Mouse (Mus musculus) inflammation-experienced regulatory T-cells (primary cell): ENCODE measurements around the gene Dpf1. TPM values are rescaled to one million over a fixed set of nuclear protein-coding genes. Genes with fewer than 3 reads are reported as not detected.

Experiments
- polyA plus RNA-seq, 2 experiments: library from polyadenylated mRNA; unstranded; fragments of 100-300 nt; shearing (Covaris generic); gene quantifications; one replicate each; pipeline ENCODE4 v1.2.1; 2017

The Dpf1 gene
- polyA plus RNA-seq = under 1 TPM in 1 of 2 experiments, not detected in 1; 0.06 TPM

DNA sequence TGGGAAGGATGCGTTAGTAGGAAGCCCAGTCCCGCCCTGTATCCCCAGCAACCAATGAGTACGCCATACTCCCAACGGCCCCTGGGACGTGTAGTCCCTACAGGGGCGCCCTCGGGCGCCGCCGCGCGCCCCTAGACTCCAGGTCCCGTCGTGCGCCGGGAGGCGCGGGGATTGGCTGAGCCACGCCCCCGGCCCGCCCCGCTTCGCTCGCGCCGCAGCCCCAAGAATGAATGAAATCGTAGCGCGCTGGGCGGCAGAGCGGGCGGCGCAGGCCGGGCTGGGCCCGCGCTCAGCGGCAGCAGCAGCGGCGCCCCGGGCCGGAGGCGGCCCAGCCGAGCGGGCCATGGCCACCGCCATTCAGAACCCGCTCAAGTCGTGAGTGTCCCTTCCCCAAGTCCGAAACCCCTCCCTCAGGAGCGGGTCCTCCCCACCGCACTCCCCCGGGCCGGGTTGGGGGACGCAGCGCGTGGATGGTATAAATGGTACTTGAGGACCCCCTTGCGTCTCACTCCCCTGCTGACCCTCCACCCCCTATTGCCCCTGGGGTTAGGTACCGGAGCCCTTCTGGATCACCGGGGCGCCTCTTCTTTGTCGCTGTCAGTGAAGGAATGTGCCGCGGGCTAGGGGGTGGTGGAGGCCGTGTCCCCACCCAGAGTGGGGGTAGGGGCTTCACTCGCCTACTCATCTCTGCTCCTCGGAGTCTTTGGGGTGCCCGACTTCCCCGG lies at the start of gene Dpf1:
Gene Dpf1, plus strand, starts transcription at position 214 of the 725 bp plus-strand sequence.

DNA sequence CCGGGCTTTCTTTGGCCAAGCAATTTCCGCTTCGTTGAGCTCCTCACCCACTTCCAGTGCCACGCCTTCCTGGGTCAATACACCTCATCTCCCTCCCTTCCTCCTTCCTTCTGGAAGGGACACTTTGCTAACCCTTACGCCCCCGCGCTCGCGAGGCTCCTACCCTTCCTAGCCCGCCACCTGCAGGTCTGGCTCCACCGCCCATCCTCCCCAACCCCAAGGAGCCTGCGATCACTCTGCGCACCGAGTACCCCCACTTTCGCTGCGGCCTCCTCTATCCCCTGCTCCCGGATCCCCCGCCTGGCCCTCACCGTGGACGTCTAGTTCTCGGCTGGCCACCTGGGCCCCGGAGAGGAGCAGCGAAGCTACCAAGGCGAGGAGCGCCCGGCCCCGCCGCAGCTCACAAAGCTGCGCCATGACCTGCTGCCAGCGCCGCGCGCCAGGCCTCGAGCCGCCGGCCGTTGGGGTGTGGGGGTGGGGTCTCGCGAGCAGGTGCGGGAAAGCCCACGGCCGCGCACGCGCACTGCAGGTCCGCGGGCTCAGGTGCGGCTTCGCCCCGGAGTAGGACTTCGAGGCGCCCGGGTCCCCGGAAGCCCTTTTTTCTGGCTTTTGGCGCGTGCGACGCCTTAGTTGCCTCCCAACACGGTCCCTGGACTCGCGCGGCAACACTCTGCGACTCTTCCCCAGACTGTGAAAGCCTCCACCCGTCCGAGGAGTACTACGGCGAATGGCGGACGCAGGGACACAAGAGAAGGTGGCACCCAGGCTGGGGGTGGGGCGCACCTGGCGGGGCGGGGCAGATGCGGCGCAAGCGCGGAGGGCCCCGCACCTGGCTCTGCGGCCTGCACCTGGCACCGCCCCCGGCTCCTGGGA lies 22.3 kb upstream of the Dpf1 start, which contains the start of gene Spint2:
Gene Spint2, minus strand, starts transcription at position 712 of the 873 bp plus-strand sequence.

DNA sequence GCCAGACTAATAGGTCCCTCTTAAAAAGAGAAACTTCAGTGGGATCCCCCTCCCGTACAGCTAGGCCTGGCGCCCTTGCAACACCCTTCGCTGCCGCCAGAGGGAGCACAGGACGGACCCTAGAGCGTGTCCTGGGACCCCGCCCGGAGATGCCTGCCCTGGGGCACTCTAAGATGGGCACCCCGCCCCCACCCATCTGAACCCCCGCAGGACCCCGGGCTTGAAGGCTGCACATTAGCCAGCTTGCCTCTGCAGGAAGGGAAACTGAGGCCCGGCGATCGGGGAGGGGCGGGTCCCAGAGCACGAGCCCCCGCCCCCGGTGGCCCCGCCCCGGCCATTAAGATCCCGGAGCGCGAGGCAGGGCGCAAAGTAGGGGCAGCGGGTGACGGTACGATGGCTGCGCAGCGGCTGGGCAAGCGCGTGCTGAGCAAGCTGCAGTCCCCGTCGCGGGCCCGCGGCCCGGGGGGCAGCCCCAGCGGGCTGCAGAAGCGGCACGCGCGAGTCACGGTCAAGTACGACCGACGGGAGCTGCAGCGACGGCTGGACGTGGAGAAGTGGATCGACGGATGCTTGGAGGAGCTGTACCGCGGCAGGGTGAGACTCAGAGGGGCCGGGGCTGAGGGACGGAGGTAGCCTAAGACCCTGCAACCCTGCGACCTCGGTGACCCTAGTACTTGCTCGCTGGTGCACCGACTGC lies 14.7 kb upstream of the Dpf1 start, which contains the start of gene Ppp1r14a:
Gene Ppp1r14a, plus strand, starts transcription at position 367 of the 697 bp plus-strand sequence.

Other genes starting within 250 kb of the Dpf1 start
- gene Ryr1, start 178.8 kb upstream of the Dpf1 start, polyA plus RNA-seq = 1 to 10 TPM in 1 of 2 experiments, under 1 TPM in 1; 0.02 to 1.4 TPM
- gene Rasgrp4, start 169.1 kb upstream of the Dpf1 start, polyA plus RNA-seq = 1 to 10 TPM in 1 of 2 experiments, under 1 TPM in 1; 0.94 to 1.0 TPM
- gene Fam98c, start 147.7 kb upstream of the Dpf1 start, polyA plus RNA-seq = 10 to 100 TPM; 68.9 to 72.7 TPM
- under 1 TPM; 0.07 to 0.36 TPM for gene Ggn, start 133.7 kb upstream of the Dpf1 start, polyA plus RNA-seq
- gene Spred3, start 133.5 kb upstream of the Dpf1 start, polyA plus RNA-seq = under 1 TPM; 0.28 to 0.70 TPM
- gene Psmd8, start 123.2 kb upstream of the Dpf1 start, polyA plus RNA-seq = 100 to 1,000 TPM; 205 to 212 TPM
- gene Catsperg1, start 89.9 kb upstream of the Dpf1 start, polyA plus RNA-seq = 1 to 10 TPM; 1.3 to 2.1 TPM
- 1 to 10 TPM; 1.8 to 5.3 TPM for gene Kcnk6, start 71.4 kb upstream of the Dpf1 start, polyA plus RNA-seq
- 10 to 100 TPM; 62.0 to 64.6 TPM for gene Yif1b, start 65.6 kb upstream of the Dpf1 start, polyA plus RNA-seq
- gene 2200002D01Rik, start 55.5 kb upstream of the Dpf1 start, polyA plus RNA-seq = 1 to 10 TPM; 2.5 to 5.8 TPM
- 100 to 1,000 TPM; 215 to 221 TPM for gene Spint2, start 22.0 kb upstream of the Dpf1 start, polyA plus RNA-seq
- 1 to 10 TPM in 1 of 2 experiments, not detected in 1; 1.4 TPM for gene Ppp1r14a, start 14.6 kb upstream of the Dpf1 start, polyA plus RNA-seq
- 10 to 100 TPM; 11.1 to 14.5 TPM for gene Sipa1l3, start 214.7 kb downstream of the Dpf1 start, polyA plus RNA-seq